Mouse (Mus musculus) lung, embryonic 15.5 days (tissue): ENCODE data around the gene Jtb. TPM values are rescaled to one million over a fixed set of nuclear protein-coding genes. Genes with fewer than 3 reads are reported as not detected.

ENCODE experiments used
- ATAC-seq: fragments of 200-750 bp; cut with Nextera tagmentation; 2 replicates; pipeline ENCODE4 v1.8.0; 2017; ENCODE audit warnings: moderate number of reproducible peaks, borderline replicate concordance; ENCODE audit not compliant: low FRiP score, low TSS enrichment; ENCODE audit errors: extremely low read depth
- H3K27ac ChIP-seq: fragments of 300-500 bp; sonication (generic); 2 replicates; pipeline ENCODE4 v1.5.1; 2015; ENCODE audit warnings: moderate library complexity, mild to moderate bottlenecking, inconsistent platforms
- H3K27me3 ChIP-seq: fragments of 300-500 bp; sonication (generic); 2 replicates; pipeline ENCODE4 v1.6.1; 2015; ENCODE audit warnings: inconsistent platforms
- H3K36me3 ChIP-seq: fragments of 300-500 bp; sonication (generic); 2 replicates; pipeline ENCODE4 v1.6.1; 2015; ENCODE audit warnings: inconsistent platforms
- H3K4me1 ChIP-seq: fragments of 300-500 bp; sonication (generic); 2 replicates; pipeline ENCODE4 v1.6.1; 2015; ENCODE audit warnings: inconsistent platforms
- H3K4me2 ChIP-seq: fragments of 300-500 bp; sonication (generic); 2 replicates; pipeline ENCODE4 v1.6.1; 2015; ENCODE audit warnings: inconsistent platforms, mild to moderate bottlenecking, moderate library complexity
- H3K4me3 ChIP-seq: fragments of 300-500 bp; sonication (generic); 2 replicates; pipeline ENCODE4 v1.5.1; 2015; ENCODE audit warnings: mild to moderate bottlenecking, inconsistent platforms
- H3K9ac ChIP-seq: fragments of 300-500 bp; sonication (generic); 2 replicates; pipeline ENCODE4 v1.6.1; 2015; ENCODE audit warnings: inconsistent platforms
- H3K9me3 ChIP-seq: fragments of 300-500 bp; sonication (generic); 2 replicates; pipeline ENCODE4 v1.6.1; 2016; ENCODE audit warnings: inconsistent platforms
- WGBS: fragments of 180-500 bp; shearing (Covaris S2); methylation state at CpG from one replicate; pipeline ENCODE4 v1.1.7; 2015; 5-methylcytosine and 5-hydroxymethylcytosine counted together
- microRNA-seq: library from miRNA; unstranded; fragments of <30 nt; microRNA quantifications from one replicate; pipeline ENCODE4, GENCODE M21; 2016
- polyA plus RNA-seq: library from polyadenylated mRNA; unstranded; fragments of >200 nt; fragmentation: Nextera tagmentation; extraction: Ambion mirVana; gene quantifications from 2 replicates; pipeline ENCODE4 v1.2.1, GENCODE M21; 2015

Gene Jtb
- polyA plus RNA-seq, 1 experiment from 2014 or later: 100 TPM

DNA sequence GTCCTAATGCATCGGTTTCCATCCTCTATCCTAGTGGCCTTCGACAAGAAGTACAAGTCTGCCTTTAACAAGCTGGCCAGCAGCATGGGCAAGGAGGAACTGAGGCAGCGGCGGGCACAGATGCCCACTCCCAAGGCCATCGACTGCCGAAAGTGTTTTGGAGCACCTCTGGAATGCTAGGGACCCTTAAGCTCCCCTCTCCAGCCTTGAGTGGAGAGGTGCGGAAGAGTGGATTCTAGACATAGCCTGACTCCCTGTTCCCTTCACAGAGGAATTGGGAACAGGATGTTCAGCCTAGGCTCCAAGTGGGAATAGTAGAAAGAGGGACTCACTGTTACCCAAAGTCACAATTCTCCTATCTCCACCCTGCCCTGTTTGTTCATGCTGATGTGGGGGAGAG is 48.3 kb downstream of the Jtb start:
- H3K27me3 ChIP-seq: no peaks in the 10 kb centered on the region
- no peak overlapping the region for H3K27ac ChIP-seq
- no peaks in the 10 kb centered on the region for H3K9me3 ChIP-seq
- H3K4me3 ChIP-seq: no peak overlapping the region
- H3K4me1 ChIP-seq: no peaks in the 10 kb centered on the region
- peaks cover 30% of the 10 kb centered on the region for H3K36me3 ChIP-seq
- no peak for ATAC-seq
- WGBS: 77% methylated on average over 7 of the region's 7 CpGs
- no peak overlapping the region for H3K4me2 ChIP-seq
- no peak overlapping the region for H3K9ac ChIP-seq

DNA sequence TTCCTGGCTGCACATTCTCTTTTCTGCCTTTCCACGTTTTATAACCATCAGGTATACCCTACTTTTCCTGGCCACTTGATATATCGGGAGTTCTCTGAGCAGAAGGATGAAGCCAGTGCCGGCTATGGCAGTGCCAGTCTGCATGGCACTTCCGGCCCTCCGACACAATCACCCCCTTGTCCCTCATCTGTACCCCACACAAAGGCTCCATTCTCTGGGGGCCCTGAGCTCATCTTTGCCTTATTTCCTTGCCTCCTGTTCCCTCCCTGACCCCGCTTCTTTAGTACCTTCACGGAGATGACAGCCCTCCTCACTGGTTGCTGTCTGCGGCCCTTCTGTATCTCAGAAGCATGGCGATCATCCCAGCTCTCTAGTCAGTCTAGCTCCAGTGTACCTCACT is 49.3 kb downstream of the Jtb start:
- H3K36me3 ChIP-seq: peaks cover 24% of the 10 kb centered on the region; the same call in 1 of the 2 replicates
- no peaks in the 10 kb centered on the region for H3K4me1 ChIP-seq
- H3K27ac ChIP-seq: no peak overlapping the region
- no peaks in the 10 kb centered on the region for H3K27me3 ChIP-seq
- H3K4me2 ChIP-seq: no peak overlapping the region
- no peak overlapping the region for H3K9ac ChIP-seq
- ATAC-seq: no peak
- WGBS: 86% methylated on average over 9 of the region's 9 CpGs
- H3K9me3 ChIP-seq: no peaks in the 10 kb centered on the region
- H3K4me3 ChIP-seq: no peak overlapping the region

DNA sequence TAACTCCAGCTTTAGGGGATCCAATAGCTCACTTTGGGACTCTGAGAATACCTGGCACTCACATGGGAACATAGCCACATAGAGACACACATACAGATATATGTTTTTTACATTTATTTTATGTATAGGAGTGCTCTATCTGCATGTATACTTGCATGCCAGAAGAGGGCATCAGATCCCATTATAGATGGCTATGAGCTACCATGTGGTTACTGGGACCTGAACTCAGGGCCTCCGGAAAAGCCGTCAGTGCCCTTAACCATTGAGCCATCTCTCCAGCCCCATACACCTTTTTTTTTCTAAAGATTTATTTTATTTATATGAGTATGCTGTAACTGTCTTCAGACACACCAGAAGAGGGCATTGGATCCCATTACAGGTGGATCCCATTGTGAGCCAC is 52.8 kb downstream of the Jtb start:
- Histone ChIP-seq H3K27me3 (no peaks in the 10 kb centered on the region), H3K9ac (no peak overlapping the region), H3K27ac (no peak overlapping the region), H3K4me2 (no peak overlapping the region), H3K36me3 (peaks cover 7% of the 10 kb centered on the region; the same call in 1 of the 2 replicates), H3K4me3 (no peak overlapping the region), H3K4me1 (no peaks in the 10 kb centered on the region), H3K9me3 (no peaks in the 10 kb centered on the region)
- no peak for ATAC-seq
- WGBS: 95% methylated on average over 2 of the region's 2 CpGs

Small RNA genes lying within 50 kb of the gene (microRNA-seq; reads per million reads assigned to microRNA genes)
- not detected for gene Mir7012

Other genes with a start within 250 kb of the Jtb start
- gene Hax1, start 232.8 kb upstream of the Jtb start, polyA plus RNA-seq: 164 TPM in 2 replicates
- 142 and 154 TPM in 2 replicates for gene 4933434E20Rik, start 180.0 kb upstream of the Jtb start, polyA plus RNA-seq
- gene Ubap2l, start 179.0 kb upstream of the Jtb start, polyA plus RNA-seq: 153 and 157 TPM in 2 replicates
- gene Tpm3, start 158.9 kb upstream of the Jtb start, polyA plus RNA-seq: 637 and 683 TPM in 2 replicates
- 0.37 and 0.40 TPM in 2 replicates for gene Nup210l, start 127.5 kb upstream of the Jtb start, polyA plus RNA-seq
- 1,416 and 1,510 TPM in 2 replicates for gene Rps27, start 17.9 kb upstream of the Jtb start, polyA plus RNA-seq
- gene Rab13, start 17.9 kb upstream of the Jtb start, polyA plus RNA-seq: 35.8 and 40.0 TPM in 2 replicates
- 6.0 and 6.3 TPM in 2 replicates for gene Creb3l4, start 11.9 kb downstream of the Jtb start, polyA plus RNA-seq
- 94.7 and 102 TPM in 2 replicates for gene Slc39a1, start 16.6 kb downstream of the Jtb start, polyA plus RNA-seq
- gene Crtc2, start 22.6 kb downstream of the Jtb start, polyA plus RNA-seq: 19.9 and 21.1 TPM in 2 replicates
- gene Dennd4b, start 33.6 kb downstream of the Jtb start, polyA plus RNA-seq: 3.4 and 4.8 TPM in 2 replicates
- gene Gatad2b, start 61.6 kb downstream of the Jtb start, polyA plus RNA-seq: 10.6 and 11.7 TPM in 2 replicates
- gene Slc27a3, start 158.3 kb downstream of the Jtb start, polyA plus RNA-seq: 25.7 and 25.8 TPM in 2 replicates
- gene Ints3, start 202.0 kb downstream of the Jtb start, polyA plus RNA-seq: 30.8 and 33.3 TPM in 2 replicates
- gene Npr1, start 234.3 kb downstream of the Jtb start, polyA plus RNA-seq: 17.3 and 21.0 TPM in 2 replicates
- 208 and 219 TPM in 2 replicates for gene Ilf2, start 244.5 kb downstream of the Jtb start, polyA plus RNA-seq